Mouse (Mus musculus): ENCODE results near the gene Kcnn1. TPM values are rescaled to one million over a fixed set of nuclear protein-coding genes. Genes with fewer than 3 reads are reported as not detected.
"Not testable (repeated sequence)": the region's sequence is repeated elsewhere in the genome, so short reads cannot be mapped to it uniquely, and the experiment has no call there.

Gene Kcnn1
- 10 to 100 TPM; 18.0 to 21.5 (median 20.5) TPM for total RNA-seq (2022)

- DNase-seq (ENCODE audit: low spot score in 2 of 2): no peak
Observed at GRCm38 (mm10) chr8:70862824-70863641, at the start of gene Kcnn1. Kcnn1 (minus strand) TSS chr8:70863258.

GRCm38 (mm10) chr8:70911596-70911995 lies 48.5 kb upstream of the Kcnn1 start:
- DNase-seq (ENCODE audit: low spot score in 2 of 2): no peak

- no peak for DNase-seq (ENCODE audit: low spot score in 2 of 2)
Observed at GRCm38 (mm10) chr8:70907518-70907917, 44.5 kb upstream of the Kcnn1 start.

GRCm38 (mm10) chr8:70905831-70906736 lies 43.0 kb upstream of the Kcnn1 start, which contains the start of gene Map1s:
Map1s (plus strand) TSS chr8:70905932.
- peak; percentile 30 to 45 for DNase-seq (ENCODE audit: low spot score in 2 of 2)

GRCm38 (mm10) chr8:70905463-70905830 lies 42.4 kb upstream of the Kcnn1 start:
- DNase-seq (ENCODE audit: low spot score in 2 of 2): no peak

GRCm38 (mm10) chr8:70904532-70904931 lies 41.5 kb upstream of the Kcnn1 start:
- DNase-seq (ENCODE audit: low spot score in 2 of 2): no peak

GRCm38 (mm10) chr8:70903582-70903981 lies 40.5 kb upstream of the Kcnn1 start:
- no peak for DNase-seq (ENCODE audit: low spot score in 2 of 2)

GRCm38 (mm10) chr8:70903112-70903511 lies 40.1 kb upstream of the Kcnn1 start:
- DNase-seq (ENCODE audit: low spot score in 2 of 2): no peak

- DNase-seq (ENCODE audit: low spot score in 2 of 2): no peak
Observed at GRCm38 (mm10) chr8:70902211-70902610, 39.2 kb upstream of the Kcnn1 start.

- no peak for DNase-seq (ENCODE audit: low spot score in 2 of 2)
Observed at GRCm38 (mm10) chr8:70900872-70901387, 37.9 kb upstream of the Kcnn1 start.

GRCm38 (mm10) chr8:70899226-70899625 lies 36.2 kb upstream of the Kcnn1 start:
- DNase-seq (ENCODE audit: low spot score in 2 of 2): no peak

GRCm38 (mm10) chr8:70898661-70899198 lies 35.7 kb upstream of the Kcnn1 start:
- no peak for DNase-seq (ENCODE audit: low spot score in 2 of 2)

GRCm38 (mm10) chr8:70897681-70898413 lies 34.8 kb upstream of the Kcnn1 start:
- DNase-seq (ENCODE audit: low spot score in 2 of 2): peak; percentile 72 to 74

GRCm38 (mm10) chr8:70897021-70897680 lies 34.1 kb upstream of the Kcnn1 start, which contains the start of gene Rpl18a:
Rpl18a (minus strand) TSS chr8:70897412.
- peak; percentile 91 to 94 for DNase-seq (ENCODE audit: low spot score in 2 of 2)

GRCm38 (mm10) chr8:70896316-70897020 lies 33.4 kb upstream of the Kcnn1 start:
- DNase-seq (ENCODE audit: low spot score in 2 of 2): no peak

GRCm38 (mm10) chr8:70895571-70896259 lies 32.7 kb upstream of the Kcnn1 start:
- not testable (repeated sequence) for DNase-seq (ENCODE audit: low spot score in 2 of 2)

GRCm38 (mm10) chr8:70894771-70895545 lies 31.9 kb upstream of the Kcnn1 start:
- DNase-seq (ENCODE audit: low spot score in 2 of 2): no peak

- DNase-seq (ENCODE audit: low spot score in 2 of 2): no peak
Observed at GRCm38 (mm10) chr8:70894385-70894720, 31.3 kb upstream of the Kcnn1 start.
